Mouse (Mus musculus) MEL (cell line): ENCODE results near the gene Opcml. TPM values are rescaled to one million over a fixed set of nuclear protein-coding genes. Genes with fewer than 3 reads are reported as not detected.

Experiments used
- DNase-seq: peaks from one replicate; pipeline ENCODE4 v3.0.0; 2011; ENCODE audit warnings: low read depth, low spot score
- H3K27ac ChIP-seq: 2 replicates; pipeline ENCODE4 v1.5.1; 2012; ENCODE audit warnings: low read depth, mild to moderate bottlenecking, control low read depth, low read length, moderate library complexity; ENCODE audit not compliant: control insufficient read depth
- H3K27me3 ChIP-seq, 2 experiments: fragments of 150-350 bp in 1 of 2; sonication (generic) in 1 of 2; 2 replicates each; pipeline ENCODE4 v1.6.1; 2012; ENCODE audit warnings: low read length in 2 of 2, mild to moderate bottlenecking in 2 of 2, improper control_type of control experiment in 1 of 2, moderate library complexity in 1 of 2; ENCODE audit not compliant: insufficient read depth in 2 of 2, control insufficient read depth in 1 of 2
- H3K36me3 ChIP-seq, 2 experiments: 2 replicates each; pipeline ENCODE4 v1.6.1; 2012 to 2014; ENCODE audit warnings: low read length in 2 of 2, improper control_type of control experiment in 1 of 2, inconsistent platforms in 1 of 2, mild to moderate bottlenecking in 1 of 2; ENCODE audit not compliant: insufficient read depth in 2 of 2, control insufficient read depth in 1 of 2
- H3K4me1 ChIP-seq, 2 experiments: fragments of 150-350 bp in 1 of 2; sonication (generic) in 1 of 2; 2 replicates each; pipeline ENCODE4 v1.6.1; 2012; ENCODE audit warnings: low read length in 2 of 2, improper control_type of control experiment in 1 of 2, mild to moderate bottlenecking in 1 of 2; ENCODE audit not compliant: insufficient read depth in 2 of 2, control insufficient read depth in 1 of 2
- H3K4me3 ChIP-seq, 2 experiments: fragments of 150-350 bp in 1 of 2; sonication (generic) in 1 of 2; 2 replicates each; pipeline ENCODE4 v1.5.1; 2012; ENCODE audit warnings: low read depth in 2 of 2, low read length in 2 of 2, mild to moderate bottlenecking in 2 of 2, moderate library complexity in 2 of 2, control low read depth in 1 of 2, improper control_type of control experiment in 1 of 2; ENCODE audit not compliant: control insufficient read depth in 1 of 2, insufficient read depth in 1 of 2
- H3K79me2 ChIP-seq: 2 replicates; pipeline ENCODE4 v1.6.1; 2012; ENCODE audit warnings: mild to moderate bottlenecking, low read length, moderate library complexity; ENCODE audit not compliant: control insufficient read depth, poor library complexity, insufficient read depth
- H3K9ac ChIP-seq: 2 replicates; pipeline ENCODE4 v1.6.1; 2012; ENCODE audit warnings: low read depth, mild to moderate bottlenecking, control low read depth, low read length, moderate library complexity; ENCODE audit not compliant: control insufficient read depth, poor library complexity, severe bottlenecking
- H3K9me3 ChIP-seq: fragments of 150-350 bp; sonication (generic); replicated peaks from 2 replicates; pipeline ENCODE4 v1.6.1; 2012; ENCODE audit warnings: mild to moderate bottlenecking, low read length, improper control_type of control experiment, moderate library complexity; ENCODE audit not compliant: insufficient read depth
- BHLHE40 ChIP-seq: IDR thresholded peaks from 2 replicates; pipeline ENCODE4 v1.6.1; 2012; ENCODE audit warnings: low read depth, mild to moderate bottlenecking, inconsistent platforms, low read length, improper control_type of control experiment, borderline replicate concordance
- CHD2 ChIP-seq: IDR thresholded peaks from 2 replicates; pipeline ENCODE4 v1.6.1; 2011; ENCODE audit warnings: low read length, improper control_type of control experiment
- EP300 ChIP-seq, 2 experiments: IDR thresholded peaks; 2 replicates each; pipeline ENCODE4 v1.6.1; 2011; ENCODE audit warnings: improper control_type of control experiment in 2 of 2, low read length in 2 of 2, low read depth in 1 of 2, mild to moderate bottlenecking in 1 of 2
- GABPA ChIP-seq: IDR thresholded peaks from 2 replicates; pipeline ENCODE4 v1.6.1; 2012; ENCODE audit warnings: low read depth, mild to moderate bottlenecking, inconsistent platforms, low read length, improper control_type of control experiment, moderate library complexity
- HCFC1 ChIP-seq: IDR thresholded peaks from 2 replicates; pipeline ENCODE4 v1.6.1; 2012; ENCODE audit warnings: low read depth, mild to moderate bottlenecking, inconsistent platforms, low read length, improper control_type of control experiment, moderate library complexity
- KAT2A ChIP-seq: conservative IDR thresholded peaks from 2 replicates; pipeline ENCODE4 v1.6.1; 2012; ENCODE audit warnings: low read depth, low read length, improper control_type of control experiment, inconsistent platforms
- MEF2A ChIP-seq: IDR thresholded peaks from 2 replicates; pipeline ENCODE4 v1.6.1; 2014; ENCODE audit warnings: low read depth, mild to moderate bottlenecking, inconsistent platforms, low read length, improper control_type of control experiment; ENCODE audit not compliant: poor library complexity, insufficient replicate concordance, severe bottlenecking; ENCODE audit errors: extremely low read depth
- MYB ChIP-seq: IDR thresholded peaks from 2 replicates; pipeline ENCODE4 v1.6.1; 2011; ENCODE audit warnings: mild to moderate bottlenecking, low read depth, low read length, improper control_type of control experiment
- MYC ChIP-seq: IDR thresholded peaks from 2 replicates; pipeline ENCODE4 v1.6.1; 2011; ENCODE audit warnings: low read depth, mild to moderate bottlenecking, low read length, improper control_type of control experiment, moderate library complexity
- NRF1 ChIP-seq: IDR thresholded peaks from 2 replicates; pipeline ENCODE4 v1.6.1; 2014; ENCODE audit warnings: low read depth, mild to moderate bottlenecking, inconsistent platforms, low read length, improper control_type of control experiment, moderate library complexity; ENCODE audit not compliant: poor library complexity, insufficient read depth, severe bottlenecking
- POLR2AphosphoS5 ChIP-seq: IDR thresholded peaks from 2 replicates; pipeline ENCODE4 v1.6.1; 2012; ENCODE audit warnings: low read depth, borderline replicate concordance, mild to moderate bottlenecking, inconsistent platforms, low read length, moderate library complexity, mixed read lengths
- RAD21 ChIP-seq: IDR thresholded peaks from 2 replicates; pipeline ENCODE4 v1.6.1; 2011; ENCODE audit warnings: mild to moderate bottlenecking, low read depth, low read length, improper control_type of control experiment
- SMC3 ChIP-seq: IDR thresholded peaks from 2 replicates; pipeline ENCODE4 v1.6.1; 2011; ENCODE audit warnings: low read depth, low read length, improper control_type of control experiment
- TBP ChIP-seq: IDR thresholded peaks from 2 replicates; pipeline ENCODE4 v1.8.0; 2011; ENCODE audit warnings: low read depth, low read length, improper control_type of control experiment
- TCF12 ChIP-seq: IDR thresholded peaks from 2 replicates; pipeline ENCODE4 v1.6.1; 2014; ENCODE audit warnings: low read depth, mild to moderate bottlenecking, inconsistent platforms, low read length, improper control_type of control experiment, moderate library complexity
- USF1 ChIP-seq: IDR thresholded peaks from 2 replicates; pipeline ENCODE4 v1.6.1; 2014; ENCODE audit warnings: low read depth, mild to moderate bottlenecking, inconsistent platforms, low read length, improper control_type of control experiment, moderate library complexity
- polyA plus RNA-seq, 2 experiments: library from polyadenylated mRNA; stranded (reverse) in 1 of 2; unstranded in 1 of 2; fragments of >175 nt in 1 of 2; fragments of >200 nt in 1 of 2; gene quantifications; 2 replicates each; pipeline versions ENCODE4 v1.2.1 to v1.2.4; 2012; ENCODE audit warnings: low replicate concordance in 2 of 2, low read depth in 1 of 2; ENCODE audit not compliant: insufficient read length in 2 of 2, insufficient read depth in 1 of 2, missing spikeins in 1 of 2
- total RNA-seq: library from RNA; depleted of rRNA; stranded (reverse); fragments of 300-350 nt; gene quantifications from 2 replicates; pipeline ENCODE4 v1.2.3, GENCODE M21; 2012

The Opcml gene
- total and polyA plus RNA-seq, 3 experiments = not detected

DNA sequence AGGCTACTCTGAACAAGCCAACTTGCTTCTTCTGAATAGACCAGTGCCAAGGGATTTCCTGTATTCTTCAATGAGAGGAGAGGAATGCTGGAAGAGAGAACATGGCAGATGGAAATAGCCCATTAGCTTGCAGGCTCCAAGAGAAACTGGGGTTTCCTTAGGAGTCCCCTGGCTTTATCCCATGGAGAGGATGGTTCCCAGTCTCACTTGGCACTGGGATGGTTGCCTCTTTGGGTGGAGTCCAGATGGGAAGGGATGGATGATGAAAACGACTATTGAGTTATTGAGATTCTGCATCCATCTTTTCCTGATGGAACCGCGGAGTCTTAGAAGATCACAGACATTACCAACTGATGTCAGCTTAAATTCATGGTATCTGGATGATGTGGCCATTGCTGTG lies 13.9 kb downstream of the Opcml start:
- no peaks in the 10 kb centered on the region for H3K36me3 ChIP-seq
- H3K4me3 ChIP-seq = no peak overlapping the region
- TF ChIP-seq MYC (no peak), MYB (no peak), RAD21 (no peak)
- H3K4me1 ChIP-seq = no peaks in the 10 kb centered on the region
- H3K27ac ChIP-seq = no peak overlapping the region
- no peaks in the 10 kb centered on the region for H3K27me3 ChIP-seq
- DNase-seq = no peak
- H3K79me2 ChIP-seq = no peaks in the 10 kb centered on the region
- H3K9ac ChIP-seq = no peak overlapping the region
- H3K9me3 ChIP-seq = no peaks in the 10 kb centered on the region

DNA sequence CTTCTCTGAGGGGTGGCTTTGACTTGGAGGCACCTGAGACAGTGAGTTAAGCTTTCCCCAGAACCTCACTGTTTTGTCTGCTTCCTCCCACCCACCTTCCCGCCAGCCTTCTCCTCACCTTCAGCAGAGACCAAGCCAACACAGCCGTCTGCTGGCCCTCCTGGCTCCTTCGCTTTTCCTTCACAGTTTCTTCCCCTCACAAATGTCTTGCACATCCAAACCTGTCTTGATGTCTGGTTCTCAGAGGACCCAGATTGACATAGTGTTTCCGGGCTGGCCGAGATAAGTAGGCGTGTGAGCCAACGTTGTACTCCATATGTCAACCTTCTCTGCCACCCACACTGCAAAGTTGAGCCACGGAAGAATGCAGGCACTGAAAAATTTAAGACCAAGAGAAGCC lies 19.2 kb downstream of the Opcml start:
- DNase-seq = no peak
- no peak for TF ChIP-seq TBP
- TF ChIP-seq TCF12 = no peak
- TF ChIP-seq CHD2 = no peak
- no peak for TF ChIP-seq USF1
- TF ChIP-seq GABPA = no peak
- no peak for TF ChIP-seq HCFC1
- no peak for TF ChIP-seq KAT2A
- no peak for TF ChIP-seq SMC3
- TF ChIP-seq MEF2A = no peak
- no peak for TF ChIP-seq NRF1
- TF ChIP-seq EP300 (IDR thresholded peaks at IDR 0.05; ENCODE audit: low read depth in 1 of 2, low read length in 2 of 2) = no peak
- TF ChIP-seq BHLHE40 = no peak
- no peak for TF ChIP-seq POLR2AphosphoS5
- TF ChIP-seq, all 39 proteins: peak for 0
- H3K9ac ChIP-seq = no peak overlapping the region
- no peaks in the 10 kb centered on the region for H3K4me1 ChIP-seq
- H3K36me3 ChIP-seq = no peaks in the 10 kb centered on the region
- H3K9me3 ChIP-seq = no peaks in the 10 kb centered on the region
- H3K27me3 ChIP-seq = no peaks in the 10 kb centered on the region
- H3K4me3 ChIP-seq = no peak overlapping the region
- H3K79me2 ChIP-seq = no peaks in the 10 kb centered on the region
- no peak overlapping the region for H3K27ac ChIP-seq
